Mouse (Mus musculus) cortical plate, adult 2 months (tissue): ENCODE data around the gene 4933402D24Rik.

Experiments used
- CTCF ChIP-seq: fragments of 200-500 bp; IDR thresholded peaks from 2 replicates; pipeline ENCODE4 v1.5.1; 2011; ENCODE audit warnings: mild to moderate bottlenecking, control low read depth, low read length; ENCODE audit not compliant: insufficient read depth; ENCODE audit errors: extremely low read depth
- POLR2A ChIP-seq: fragments of 200-500 bp; IDR thresholded peaks from 2 replicates; pipeline ENCODE4 v1.6.1; 2011; ENCODE audit warnings: mild to moderate bottlenecking, low read length, control low read depth; ENCODE audit not compliant: insufficient read depth; ENCODE audit errors: extremely low read depth

GRCm38 (mm10) chr1:63763881-63764386 lies 5.1 kb downstream of the 4933402D24Rik start:
- TF ChIP-seq CTCF (no peak), POLR2A (no peak)
